Mouse (Mus musculus) adrenal gland (tissue): ENCODE data around the gene Utp20.

Experiments
- intact Hi-C: fragments of 180-260 bp; cut with DNase I; formaldehyde crosslinking; loops from one replicate; pipeline ENCODE4 v1.15.1; 2025

Utp20 gene

GRCm38 (mm10) chr10:88719618-88720017 is 107.0 kb downstream of the Utp20 start:
- intact Hi-C loops = loop anchor here (10.0 kb wide), 1 partner anchor 165 kb away; no protein-coding TSS in a partner anchor

- intact Hi-C loops = no loop called here
Measured at GRCm38 (mm10) chr10:88717756-88718025, 108.9 kb downstream of the Utp20 start.

- intact Hi-C loops = no loop called here
Measured at GRCm38 (mm10) chr10:88716986-88717755, 109.4 kb downstream of the Utp20 start.

GRCm38 (mm10) chr10:88715621-88716020 is 111.0 kb downstream of the Utp20 start:
- intact Hi-C loops = no loop called here

GRCm38 (mm10) chr10:88714744-88715143 is 111.9 kb downstream of the Utp20 start:
- intact Hi-C loops = no loop called here

- intact Hi-C loops = no loop called here
Measured at GRCm38 (mm10) chr10:88712359-88712758, 114.2 kb downstream of the Utp20 start.

GRCm38 (mm10) chr10:88708671-88709523 is 117.7 kb downstream of the Utp20 start:
- intact Hi-C loops = no loop called here

GRCm38 (mm10) chr10:88700938-88701337 is 125.7 kb downstream of the Utp20 start:
- intact Hi-C loops = no loop called here
